Mouse (Mus musculus) liver, embryonic 14.5 days (tissue): ENCODE results near the gene Parvb. TPM values are rescaled to one million over a fixed set of nuclear protein-coding genes. Genes with fewer than 3 reads are reported as not detected.

Experiments
- ATAC-seq: fragments of 200-750 bp; cut with Nextera tagmentation; 2 replicates; pipeline ENCODE4 v1.8.0; 2017; ENCODE audit warnings: moderate number of reproducible peaks, mild to moderate bottlenecking, moderate library complexity; ENCODE audit not compliant: insufficient read depth
- DNase-seq, 3 experiments: peaks; one replicate each; pipeline ENCODE4 v3.0.0-alpha.2; 2012 to 2013; ENCODE audit warnings: low read depth in 3 of 3, low spot score in 3 of 3
- H3K27ac ChIP-seq: fragments of 300-500 bp; sonication (generic); 2 replicates; pipeline ENCODE4 v1.5.1; 2014; ENCODE audit warnings: moderate library complexity, mild to moderate bottlenecking, control low read depth, inconsistent platforms
- H3K27me3 ChIP-seq: fragments of 300-500 bp; sonication (generic); 2 replicates; pipeline ENCODE4 v1.6.1; 2014; ENCODE audit warnings: mild to moderate bottlenecking, low read length, moderate library complexity; ENCODE audit not compliant: control insufficient read depth, insufficient read depth
- H3K36me3 ChIP-seq: fragments of 300-500 bp; sonication (generic); replicated peaks from 2 replicates; pipeline ENCODE4 v1.6.1; 2014; ENCODE audit warnings: low read depth; ENCODE audit not compliant: control insufficient read depth, insufficient read depth
- H3K4me1 ChIP-seq, 2 experiments: fragments of 200-500 bp in 1 of 2; fragments of 300-500 bp in 1 of 2; sonication (generic) in 1 of 2; replicated peaks; 2 replicates each; pipeline ENCODE4 v1.6.1; 2012 to 2014; ENCODE audit warnings: antibody characterized with exemption in 1 of 2, inconsistent platforms in 1 of 2, low read length in 1 of 2; ENCODE audit not compliant: control insufficient read depth in 2 of 2, insufficient read depth in 2 of 2
- H3K4me2 ChIP-seq: fragments of 300-500 bp; sonication (generic); 2 replicates; pipeline ENCODE4 v1.6.1; 2014; ENCODE audit warnings: low read depth, mild to moderate bottlenecking, control low read depth, moderate library complexity
- H3K4me3 ChIP-seq, 2 experiments: fragments of 200-500 bp in 1 of 2; fragments of 300-500 bp in 1 of 2; sonication (generic) in 1 of 2; 2 replicates each; pipeline ENCODE4 v1.5.1; 2012 to 2014; ENCODE audit warnings: low read depth in 2 of 2, low read length in 2 of 2, mild to moderate bottlenecking in 2 of 2, control low read depth in 1 of 2, inconsistent platforms in 1 of 2, moderate library complexity in 1 of 2; ENCODE audit not compliant: insufficient read depth in 1 of 2
- H3K9ac ChIP-seq: fragments of 300-500 bp; sonication (generic); replicated peaks from 2 replicates; pipeline ENCODE4 v1.6.1; 2014; ENCODE audit warnings: mild to moderate bottlenecking, control low read depth, moderate library complexity
- H3K9me3 ChIP-seq: fragments of 300-500 bp; sonication (generic); 2 replicates; pipeline ENCODE4 v1.6.1; 2016; ENCODE audit warnings: low read length, mixed read lengths; ENCODE audit not compliant: control insufficient read depth
- CTCF ChIP-seq: IDR thresholded peaks from 2 replicates; pipeline ENCODE4 v1.5.1; 2016; ENCODE audit warnings: antibody characterized with exemption, low read depth, control low read depth
- EP300 ChIP-seq: IDR thresholded peaks from 2 replicates; pipeline ENCODE4 v1.6.1; 2016; ENCODE audit warnings: antibody characterized with exemption, low read depth
- WGBS: fragments of 180-500 bp; shearing (Covaris S2); extraction: QIAGEN DNeasy Blood & Tissue Kit; methylation state at CpG from one replicate; pipeline ENCODE4 v1.1.7; 2014; ENCODE audit not compliant: insufficient replicate concordance; 5-methylcytosine and 5-hydroxymethylcytosine counted together
- polyA plus RNA-seq, 2 experiments: library from polyadenylated mRNA; depleted of rRNA in 1 of 2; stranded (reverse) in 1 of 2; unstranded in 1 of 2; fragments of >200 nt; fragmentation: Nextera tagmentation in 1 of 2; extraction: Ambion mirVana in 1 of 2; gene quantifications; 2 replicates each; pipeline versions ENCODE4 v1.2.1 to v1.2.3; 2012 to 2014

Gene Parvb
- polyA plus RNA-seq, 2 experiments: 7.3 to 22.6 TPM

DNA sequence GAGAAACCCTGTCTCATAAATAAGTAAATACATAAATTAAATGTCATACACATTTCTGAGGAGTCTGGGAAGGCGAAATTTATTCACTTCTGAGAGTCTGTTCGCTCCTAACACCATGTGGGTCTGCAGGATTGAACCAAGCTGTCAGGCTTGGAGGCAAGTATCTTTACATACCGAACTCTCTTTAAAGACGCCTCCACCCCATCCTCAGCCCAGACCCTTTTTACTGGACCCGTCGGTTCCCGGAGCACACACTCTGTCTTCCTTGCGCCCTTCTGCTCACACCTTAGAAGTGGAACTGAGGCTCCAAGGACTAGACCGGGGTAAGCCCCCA is 40.2 kb upstream of the Parvb start:
- WGBS: under 1% methylated on average over 9 of the region's 9 CpGs
- ATAC-seq (peak; percentile 34), DNase-seq (no peak)
- H3K9ac ChIP-seq: peak overlapping the region; percentile 71
- H3K36me3 ChIP-seq: peaks cover 7% of the 10 kb centered on the region
- H3K4me1 ChIP-seq: peaks cover 6 to 22% of the 10 kb centered on the region in 2 experiments
- peak overlapping the region; percentile 80 to 98 for H3K4me3 ChIP-seq
- H3K27me3 ChIP-seq: no peaks in the 10 kb centered on the region
- H3K9me3 ChIP-seq: no peaks in the 10 kb centered on the region
- TF ChIP-seq EP300 (no peak), CTCF (no peak)
- peak overlapping the region; percentile 75 for H3K4me2 ChIP-seq
- H3K27ac ChIP-seq: peak overlapping the region; percentile 73

GRCm38 (mm10) chr15:84192058-84192791 is 39.6 kb upstream of the Parvb start, which contains the start of gene Samm50:
TSS of gene Samm50 (plus strand) at chr15:84192241.
- peak; percentile 98 for ATAC-seq
- WGBS: 5% methylated on average over 48 of the region's 48 CpGs
- Histone ChIP-seq H3K27me3 (no peaks in the 10 kb centered on the region), H3K4me2 (peak within 1 kb of the TSS; percentile 75), H3K27ac (peak within 1 kb of the TSS; percentile 73), H3K4me3 (peak within 1 kb of the TSS; percentile 80 to 98), H3K9ac (peak within 1 kb of the TSS; percentile 71), H3K4me1 (peaks cover 6 to 22% of the 10 kb centered on the region in 2 experiments), H3K9me3 (no peaks in the 10 kb centered on the region), H3K36me3 (peaks cover 12% of the 10 kb centered on the region)
- peak; percentile 90 to 92 (median 91) for DNase-seq
- TF ChIP-seq CTCF (peak; percentile 65), EP300 (no peak)

DNA sequence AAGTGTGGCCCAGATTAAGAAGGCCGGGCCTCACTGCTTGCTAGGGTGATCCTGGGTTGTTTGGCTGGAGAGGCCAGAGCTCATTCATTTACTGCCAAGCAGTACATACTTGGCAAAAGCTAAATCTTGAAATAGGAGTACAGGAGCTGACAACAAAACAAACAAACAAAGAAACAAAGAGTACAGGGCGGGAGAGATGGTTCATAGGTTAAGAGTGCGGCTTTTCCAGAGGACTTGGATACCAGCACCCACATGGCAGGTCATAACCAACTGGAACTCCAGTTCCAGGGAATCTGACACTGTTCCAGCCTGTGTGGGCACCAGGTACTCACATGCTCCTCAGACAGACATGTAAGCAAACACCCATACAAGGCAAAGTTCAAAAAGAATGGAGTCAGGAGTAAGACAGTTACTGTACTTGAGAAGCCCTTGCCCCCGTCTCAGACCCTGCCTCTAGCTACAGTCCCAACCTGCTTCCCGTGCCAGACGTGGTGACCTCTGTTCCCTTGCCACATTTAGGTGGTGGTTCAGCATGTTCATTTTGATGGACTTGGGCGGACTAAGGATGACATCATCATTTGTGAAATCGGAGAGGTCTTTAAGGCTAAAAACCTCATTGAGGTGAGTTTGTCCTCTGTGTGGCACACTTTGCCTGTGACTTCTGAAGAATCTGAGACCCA is 35.2 kb upstream of the Parvb start:
- Histone ChIP-seq H3K27ac (no peak overlapping the region), H3K36me3 (peaks cover 53% of the 10 kb centered on the region), H3K27me3 (no peaks in the 10 kb centered on the region), H3K4me2 (no peak overlapping the region), H3K4me1 (peaks cover 2 to 12% of the 10 kb centered on the region in 2 experiments), H3K9me3 (no peaks in the 10 kb centered on the region), H3K9ac (no peak overlapping the region), H3K4me3 (no peak overlapping the region)
- TF ChIP-seq EP300 (no peak), CTCF (no peak)
- DNase-seq (no peak), ATAC-seq (no peak)
- WGBS: 77% methylated on average over 8 of the region's 8 CpGs

DNA sequence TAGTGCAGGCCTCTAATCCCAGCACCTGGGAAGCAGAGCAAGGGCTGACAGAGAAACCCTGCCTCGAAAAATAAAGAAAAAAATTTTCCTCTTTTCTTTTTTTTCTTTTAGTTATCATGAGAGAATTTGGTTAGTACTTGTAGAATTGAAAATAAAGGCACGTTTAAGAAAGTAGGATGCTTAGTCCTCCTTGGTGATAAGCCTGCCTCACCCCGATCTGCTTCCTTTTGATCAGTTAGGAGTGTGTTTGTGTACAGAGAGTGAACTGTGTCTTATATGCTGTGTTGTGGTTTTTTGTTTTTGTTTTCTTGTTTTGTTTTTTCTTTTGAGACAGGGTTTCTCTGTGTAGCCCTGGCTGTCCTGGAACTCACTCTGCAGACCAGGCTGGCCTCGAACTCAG is 24.5 kb upstream of the Parvb start:
- no peak for TF ChIP-seq CTCF
- TF ChIP-seq EP300: no peak
- Histone ChIP-seq H3K9me3 (no peaks in the 10 kb centered on the region), H3K36me3 (peaks cover 62% of the 10 kb centered on the region), H3K4me3 (no peak overlapping the region), H3K9ac (no peak overlapping the region), H3K4me1 (peaks cover 22 to 28% of the 10 kb centered on the region in 2 experiments), H3K27me3 (no peaks in the 10 kb centered on the region), H3K27ac (no peak overlapping the region), H3K4me2 (no peak overlapping the region)
- DNase-seq: no peak
- ATAC-seq: no peak
- WGBS: 54% methylated on average over 4 of the region's 4 CpGs
